Mouse (Mus musculus): ENCODE measurements around the gene Gm21440.
"Not testable (repeated sequence)": the region's sequence is repeated elsewhere in the genome, so short reads cannot be mapped to it uniquely, and the experiment has no call there.

The Gm21440 gene

GRCm38 (mm10) chrY:13252091-13252490 is at the start of gene Gm21440, which contains the start of gene Gm21454:
Gene Gm21440, plus strand, starts transcription at chrY:13252391.
Gene Gm21454, plus strand, starts transcription at chrY:13252442.
- DNase-seq: not testable (repeated sequence)

- not testable (repeated sequence) for DNase-seq
Observed at GRCm38 (mm10) chrY:13223828-13224227, 28.4 kb upstream of the Gm21440 start, which contains the start of gene Gm21828. Gene Gm21828, minus strand, starts transcription at chrY:13223928.

All from right cerebral cortex, postnatal 4 days (tissue).